Mouse (Mus musculus) myocyte (in vitro differentiated cells): ENCODE results near the gene G6pc3. TPM values are rescaled to one million over a fixed set of nuclear protein-coding genes. Genes with fewer than 3 reads are reported as not detected.

Experiments used
- H3K27me3 ChIP-seq: one replicate; pipeline ENCODE4 v1.6.1; 2011; ENCODE audit not compliant: control insufficient read depth, insufficient read depth, insufficient read length
- H3K36me3 ChIP-seq: one replicate; pipeline ENCODE4 v1.6.1; 2011; ENCODE audit not compliant: control insufficient read depth, insufficient read depth
- H3K4me2 ChIP-seq: one replicate; pipeline ENCODE4 v1.6.1; 2011; ENCODE audit warnings: low read depth, control low read depth
- H3K4me3 ChIP-seq: one replicate; pipeline ENCODE4 v1.5.1; 2011; ENCODE audit warnings: mild to moderate bottlenecking, control low read depth, moderate library complexity
- H3K79me2 ChIP-seq: one replicate; pipeline ENCODE4 v1.6.1; 2011; ENCODE audit not compliant: control insufficient read depth, insufficient read depth
- H3ac ChIP-seq: one replicate; pipeline ENCODE4 v1.6.1; 2011; ENCODE audit not compliant: control insufficient read depth, insufficient read length
- CEBPB ChIP-seq: IDR thresholded peaks from 2 replicates; pipeline ENCODE4 v1.6.1; 2011; ENCODE audit warnings: mild to moderate bottlenecking, moderate library complexity; ENCODE audit not compliant: poor library complexity, insufficient read depth, severe bottlenecking
- E2F4 ChIP-seq: IDR thresholded peaks from one replicate; pipeline ENCODE4 v1.6.1; 2011; ENCODE audit warnings: mild to moderate bottlenecking, control low read depth, moderate library complexity; ENCODE audit not compliant: insufficient read depth
- MAX ChIP-seq: IDR thresholded peaks from one replicate; pipeline ENCODE4 v1.6.1; 2011; ENCODE audit warnings: low read depth, mild to moderate bottlenecking, control low read depth
- MYOD1 ChIP-seq, 3 experiments: IDR thresholded peaks; one replicate each; pipeline ENCODE4 v1.6.1; 2011; ENCODE audit warnings: control low read depth in 2 of 3, low read depth in 2 of 3, mild to moderate bottlenecking in 2 of 3, moderate library complexity in 1 of 3; ENCODE audit not compliant: insufficient read length in 2 of 3, control insufficient read depth in 1 of 3
- MYOG ChIP-seq, 3 experiments: IDR thresholded peaks; one replicate each; pipeline ENCODE4 v1.6.1; 2011; ENCODE audit warnings: control low read depth in 2 of 3, low read depth in 2 of 3, mild to moderate bottlenecking in 2 of 3; ENCODE audit not compliant: insufficient read length in 2 of 3, control insufficient read depth in 1 of 3, insufficient read depth in 1 of 3
- POLR2A ChIP-seq: IDR thresholded peaks from one replicate; pipeline ENCODE4 v1.6.1; 2011; ENCODE audit warnings: low read depth, mild to moderate bottlenecking, control low read depth, moderate library complexity; ENCODE audit not compliant: insufficient read length
- POLR2AphosphoS2 ChIP-seq: IDR thresholded peaks from one replicate; pipeline ENCODE4 v1.6.1; 2011; ENCODE audit warnings: low read depth, control low read depth; ENCODE audit not compliant: insufficient read length
- REST ChIP-seq: IDR thresholded peaks from one replicate; pipeline ENCODE4 v1.6.1; 2011; ENCODE audit warnings: mild to moderate bottlenecking, control low read depth, moderate library complexity; ENCODE audit not compliant: insufficient read depth, insufficient read length
- SRF ChIP-seq: IDR thresholded peaks from one replicate; pipeline ENCODE4 v1.6.1; 2011; ENCODE audit warnings: low read depth; ENCODE audit not compliant: control insufficient read depth, insufficient read length
- TCF12 ChIP-seq: IDR thresholded peaks from one replicate; pipeline ENCODE4 v1.6.1; 2011; ENCODE audit warnings: mild to moderate bottlenecking, control low read depth; ENCODE audit not compliant: poor library complexity, insufficient read depth, severe bottlenecking
- TCF3 ChIP-seq: IDR thresholded peaks from one replicate; pipeline ENCODE4 v1.6.1; 2011; ENCODE audit warnings: low read depth, control low read depth; ENCODE audit not compliant: insufficient read length
- USF1 ChIP-seq: IDR thresholded peaks from one replicate; pipeline ENCODE4 v1.6.1; 2011; ENCODE audit warnings: low read depth, mild to moderate bottlenecking, control low read depth, moderate library complexity
- polyA plus RNA-seq: library from polyadenylated mRNA; unstranded; fragments of >200 nt; fragmentation: generic; extraction: Trizol; gene quantifications from one replicate; pipeline ENCODE4 v1.2.1, GENCODE M21; 2012; ENCODE audit warnings: missing spikeins

The G6pc3 gene
- polyA plus RNA-seq, 1 experiment: 58.1 TPM

- Histone ChIP-seq H3K27me3 (no peaks in the 10 kb centered on the region), H3K4me3 (peak overlapping the region; percentile 36), H3K4me2 (peak overlapping the region; percentile 89), H3ac (no peak overlapping the region), H3K36me3 (no peaks in the 10 kb centered on the region), H3K79me2 (peaks cover 4% of the 10 kb centered on the region)
- TF ChIP-seq CEBPB: no peak
- no peak for TF ChIP-seq TCF12
These were observed 38.7 kb downstream of the G6pc3 start for GRCm38 (mm10) chr11:102228191-102228545.

GRCm38 (mm10) chr11:102228646-102229268 is 39.3 kb downstream of the G6pc3 start:
- no peak for TF ChIP-seq POLR2A
- no peak for TF ChIP-seq MYOD1 (IDR thresholded peaks at IDR 0.05; ENCODE audit: control insufficient read depth in 1 of 3, insufficient read length in 2 of 3, low read depth in 2 of 3)
- no peak for TF ChIP-seq CEBPB
- no peak for TF ChIP-seq USF1
- TF ChIP-seq REST: no peak
- no peak for TF ChIP-seq POLR2AphosphoS2
- peak in 1 of 3 experiments; percentile 13 for TF ChIP-seq MYOG (IDR thresholded peaks at IDR 0.05; ENCODE audit: control insufficient read depth in 1 of 3, insufficient read depth in 1 of 3, insufficient read length in 2 of 3, low read depth in 2 of 3)
- no peak for TF ChIP-seq SRF
- TF ChIP-seq E2F4: no peak
- peak overlapping the region; percentile 51 for H3ac ChIP-seq
- peak overlapping the region; percentile 89 for H3K4me2 ChIP-seq
- H3K27me3 ChIP-seq: no peaks in the 10 kb centered on the region
- H3K4me3 ChIP-seq: peak overlapping the region; percentile 36
- peaks cover 4% of the 10 kb centered on the region for H3K79me2 ChIP-seq
- no peaks in the 10 kb centered on the region for H3K36me3 ChIP-seq

- Histone ChIP-seq H3K4me3 (peak overlapping the region; percentile 36), H3K27me3 (no peaks in the 10 kb centered on the region), H3K36me3 (no peaks in the 10 kb centered on the region), H3K79me2 (peaks cover 4% of the 10 kb centered on the region), H3ac (peak overlapping the region; percentile 51), H3K4me2 (peak overlapping the region; percentile 89)
- no peak for TF ChIP-seq REST
- no peak for TF ChIP-seq USF1
- no peak for TF ChIP-seq E2F4
- no peak for TF ChIP-seq MYOD1 (IDR thresholded peaks at IDR 0.05; ENCODE audit: control insufficient read depth in 1 of 3, insufficient read length in 2 of 3, low read depth in 2 of 3)
- TF ChIP-seq MYOG (IDR thresholded peaks at IDR 0.05; ENCODE audit: control insufficient read depth in 1 of 3, insufficient read depth in 1 of 3, insufficient read length in 2 of 3, low read depth in 2 of 3): no peak
- TF ChIP-seq CEBPB: no peak
- TF ChIP-seq POLR2AphosphoS2: no peak
- TF ChIP-seq POLR2A: no peak
- TF ChIP-seq MAX: no peak
- no peak for TF ChIP-seq TCF3
- TF ChIP-seq TCF12: no peak
- no peak for TF ChIP-seq SRF
These were observed 40.0 kb downstream of the G6pc3 start for GRCm38 (mm10) chr11:102229331-102229953.

- Histone ChIP-seq H3K79me2 (peaks cover 4% of the 10 kb centered on the region), H3K4me2 (peak within 1 kb of the TSS; percentile 89), H3K4me3 (peak within 1 kb of the TSS; percentile 36), H3K27me3 (no peaks in the 10 kb centered on the region), H3ac (peak within 1 kb of the TSS; percentile 51), H3K36me3 (no peaks in the 10 kb centered on the region)
- TF ChIP-seq TCF12 (no peak), POLR2AphosphoS2 (peak; percentile 76), USF1 (peak; percentile 94), CEBPB (no peak), POLR2A (peak; percentile 86)
These were observed 40.8 kb downstream of the G6pc3 start, which contains the start of gene Hdac5 for GRCm38 (mm10) chr11:102230006-102230741. Gene Hdac5 (minus strand): TSS chr11:102230166.

- Histone ChIP-seq H3K79me2 (no peaks in the 10 kb centered on the region), H3K36me3 (no peaks in the 10 kb centered on the region), H3K27me3 (no peaks in the 10 kb centered on the region), H3K4me2 (no peak overlapping the region), H3K4me3 (no peak overlapping the region), H3ac (no peak overlapping the region)
- TF ChIP-seq MAX (no peak), MYOG (IDR thresholded peaks at IDR 0.05; ENCODE audit: control insufficient read depth in 1 of 3, insufficient read depth in 1 of 3, insufficient read length in 2 of 3, low read depth in 2 of 3) (no peak), MYOD1 (IDR thresholded peaks at IDR 0.05; ENCODE audit: control insufficient read depth in 1 of 3, insufficient read length in 2 of 3, low read depth in 2 of 3) (no peak), TCF3 (no peak), POLR2A (no peak), E2F4 (no peak), SRF (no peak)
These were observed 46.6 kb downstream of the G6pc3 start for GRCm38 (mm10) chr11:102236022-102236421.
